Mouse (Mus musculus): Measurements from ENCODE around the gene Ntsr2.
"Not testable (repeated sequence)": the region's sequence is repeated elsewhere in the genome, so short reads cannot be mapped to it uniquely, and the experiment has no call there.

The Ntsr2 gene

GRCm38 (mm10) chr12:16648273-16648672, 4.9 kb upstream of the Ntsr2 start:
- no peak for DNase-seq (ENCODE audit: low spot score in 2 of 2)

GRCm38 (mm10) chr12:16649819-16650218, 3.4 kb upstream of the Ntsr2 start:
- no peak for DNase-seq (ENCODE audit: low spot score in 2 of 2)

- no peak for DNase-seq (ENCODE audit: low spot score in 2 of 2)
Measured at GRCm38 (mm10) chr12:16655604-16656003, 2.4 kb downstream of the Ntsr2 start.

- DNase-seq (ENCODE audit: low spot score in 2 of 2): no peak
Measured at GRCm38 (mm10) chr12:16656906-16657875, 4.0 kb downstream of the Ntsr2 start.

- no peak for DNase-seq (ENCODE audit: low spot score in 2 of 2)
Measured at GRCm38 (mm10) chr12:16661459-16661858, 8.3 kb downstream of the Ntsr2 start.

GRCm38 (mm10) chr12:16661936-16662335, 8.8 kb downstream of the Ntsr2 start:
- no peak for DNase-seq (ENCODE audit: low spot score in 2 of 2)

GRCm38 (mm10) chr12:16662955-16663585, 9.9 kb downstream of the Ntsr2 start:
- no peak for DNase-seq (ENCODE audit: low spot score in 2 of 2)

GRCm38 (mm10) chr12:16665022-16665421, 11.8 kb downstream of the Ntsr2 start:
- DNase-seq (ENCODE audit: low spot score in 2 of 2): no peak

GRCm38 (mm10) chr12:16669176-16669575, 16.0 kb downstream of the Ntsr2 start:
- no peak for DNase-seq (ENCODE audit: low spot score in 2 of 2)

- no peak for DNase-seq (ENCODE audit: low spot score in 2 of 2)
Measured at GRCm38 (mm10) chr12:16672246-16672645, 19.1 kb downstream of the Ntsr2 start.

- DNase-seq (ENCODE audit: low spot score in 2 of 2): no peak
Measured at GRCm38 (mm10) chr12:16690631-16691030, 37.4 kb downstream of the Ntsr2 start.

GRCm38 (mm10) chr12:16694783-16695182, 41.6 kb downstream of the Ntsr2 start:
- no peak for DNase-seq (ENCODE audit: low spot score in 2 of 2)

GRCm38 (mm10) chr12:16695252-16695651, 42.1 kb downstream of the Ntsr2 start:
- not testable (repeated sequence) for DNase-seq (ENCODE audit: low spot score in 2 of 2)

- DNase-seq (ENCODE audit: low spot score in 2 of 2): no peak
Measured at GRCm38 (mm10) chr12:16696146-16696545, 43.0 kb downstream of the Ntsr2 start.

GRCm38 (mm10) chr12:16698691-16699090, 45.5 kb downstream of the Ntsr2 start:
- DNase-seq (ENCODE audit: low spot score in 2 of 2): no peak

Data from spleen, postnatal 4 days (tissue).